Mouse (Mus musculus) C2C12 (cell line): Measurements from ENCODE around the gene Ago3. TPM values are rescaled to one million over a fixed set of nuclear protein-coding genes. Genes with fewer than 3 reads are reported as not detected.

Experiments used
- H3K27me3 ChIP-seq: one replicate; pipeline ENCODE4 v1.6.1; 2011; ENCODE audit not compliant: control insufficient read depth, insufficient read depth, insufficient read length
- H3K36me3 ChIP-seq: one replicate; pipeline ENCODE4 v1.6.1; 2011; ENCODE audit not compliant: control insufficient read depth, insufficient read depth
- H3K4me3 ChIP-seq: one replicate; pipeline ENCODE4 v1.5.1; 2011; ENCODE audit warnings: mild to moderate bottlenecking, control low read depth; ENCODE audit not compliant: poor library complexity, insufficient read depth, severe bottlenecking
- H3K79me2 ChIP-seq: one replicate; pipeline ENCODE4 v1.6.1; 2011; ENCODE audit not compliant: control insufficient read depth, insufficient read depth
- H3K79me3 ChIP-seq: one replicate; pipeline ENCODE4 v1.6.1; 2011; ENCODE audit warnings: low read depth, control low read depth
- H3ac ChIP-seq: one replicate; pipeline ENCODE3; 2011; ENCODE audit warnings: low read depth; ENCODE audit not compliant: control insufficient read depth, insufficient read length
- CEBPB ChIP-seq: IDR thresholded peaks from one replicate; pipeline ENCODE4 v1.6.1; 2011; ENCODE audit warnings: low read depth, mild to moderate bottlenecking, control low read depth, moderate library complexity
- CTCF ChIP-seq: IDR thresholded peaks from one replicate; pipeline ENCODE4 v1.5.1; 2011; ENCODE audit not compliant: control insufficient read depth, insufficient read depth, insufficient read length
- FOSL1 ChIP-seq: IDR thresholded peaks from one replicate; pipeline ENCODE4 v1.8.0; 2011; ENCODE audit warnings: mild to moderate bottlenecking, low read length; ENCODE audit not compliant: poor library complexity, insufficient read depth, severe bottlenecking
- MAX ChIP-seq: IDR thresholded peaks from one replicate; pipeline ENCODE4 v1.6.1; 2011; ENCODE audit warnings: mild to moderate bottlenecking, control low read depth
- MYOD1 ChIP-seq: IDR thresholded peaks from one replicate; pipeline ENCODE4 v1.6.1; 2011; ENCODE audit warnings: low read depth; ENCODE audit not compliant: control insufficient read depth, insufficient read length
- MYOG ChIP-seq: IDR thresholded peaks from one replicate; pipeline ENCODE4 v1.6.1; 2011; ENCODE audit not compliant: control insufficient read depth, insufficient read length; ENCODE audit errors: extremely low read depth
- USF1 ChIP-seq: IDR thresholded peaks from one replicate; pipeline ENCODE4 v1.6.1; 2011; ENCODE audit warnings: low read depth, mild to moderate bottlenecking, control low read depth, moderate library complexity
- polyA plus RNA-seq: library from polyadenylated mRNA; unstranded; fragments of >200 nt; fragmentation: generic; extraction: Trizol; gene quantifications from one replicate; pipeline ENCODE4 v1.2.1, GENCODE M21; 2012; ENCODE audit warnings: missing spikeins

Gene Ago3
- polyA plus RNA-seq, 1 experiment, result 5.2 TPM

- H3K79me2 ChIP-seq, result peaks cover 23% of the 10 kb centered on the region
- H3K27me3 ChIP-seq, result no peaks in the 10 kb centered on the region
- H3K36me3 ChIP-seq, result peaks cover 29% of the 10 kb centered on the region
- peaks cover 5% of the 10 kb centered on the region for H3K79me3 ChIP-seq
- H3ac ChIP-seq, result no peak overlapping the region
- H3K4me3 ChIP-seq, result no peak overlapping the region
- no peak for TF ChIP-seq USF1
- no peak for TF ChIP-seq CEBPB
- no peak for TF ChIP-seq MYOG
- TF ChIP-seq FOSL1, result no peak
- no peak for TF ChIP-seq MYOD1
- TF ChIP-seq MAX, result no peak
- no peak for TF ChIP-seq CTCF
These were observed 113.4 kb downstream of the Ago3 start for GRCm38 (mm10) chr4:126315931-126316330.

DNA sequence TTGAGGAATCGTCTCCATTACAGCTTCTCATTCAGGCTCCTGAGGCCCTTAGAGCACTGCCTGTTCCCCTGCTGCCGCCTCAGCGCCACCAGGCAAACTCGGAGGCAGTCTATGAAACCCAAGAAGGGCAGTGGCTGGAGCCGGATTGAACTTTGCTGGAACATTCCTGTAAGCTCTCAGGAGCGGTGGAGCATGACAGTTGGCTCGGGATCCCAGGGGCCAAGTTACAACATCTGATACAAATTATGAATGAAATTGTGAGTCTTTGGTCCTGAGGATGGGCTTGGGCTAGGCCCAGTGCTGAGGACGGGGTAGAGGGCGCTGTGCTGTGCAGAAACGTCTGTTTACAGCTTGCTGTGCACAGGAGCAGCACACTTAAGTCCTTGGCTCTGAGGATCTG, 115.0 kb downstream of the Ago3 start:
- Histone ChIP-seq H3ac (no peak overlapping the region), H3K27me3 (no peaks in the 10 kb centered on the region), H3K79me2 (peaks cover 7% of the 10 kb centered on the region), H3K36me3 (peaks cover 29% of the 10 kb centered on the region), H3K79me3 (no peaks in the 10 kb centered on the region), H3K4me3 (no peak overlapping the region)
- TF ChIP-seq CTCF (no peak), USF1 (no peak), FOSL1 (no peak), MYOG (no peak), MYOD1 (no peak), CEBPB (no peak), MAX (no peak)

DNA sequence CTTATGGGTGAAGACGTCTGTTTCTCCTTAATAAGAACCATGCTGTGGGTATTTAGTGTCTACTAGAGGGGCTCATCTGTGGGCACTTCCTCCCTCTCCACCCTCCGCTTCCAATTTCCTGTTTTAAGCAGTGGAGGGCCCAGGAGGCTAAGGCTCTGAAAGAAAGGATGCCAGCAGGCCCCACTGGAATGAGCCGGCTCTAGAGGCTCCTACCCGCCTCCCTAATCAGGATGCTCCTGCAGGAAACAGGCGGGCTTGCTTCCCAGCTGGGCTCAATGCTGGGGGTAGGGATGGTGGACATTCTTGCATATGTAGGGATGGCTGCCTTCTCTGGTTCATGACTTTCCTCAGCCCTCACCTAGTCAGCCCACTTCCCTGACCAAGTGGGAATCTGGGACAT, 116.2 kb downstream of the Ago3 start:
- TF ChIP-seq FOSL1 (no peak), MYOG (no peak), CTCF (no peak), CEBPB (no peak), MYOD1 (no peak), USF1 (no peak), MAX (no peak)

GRCm38 (mm10) chr4:126311566-126312200, 117.7 kb downstream of the Ago3 start:
- Histone ChIP-seq H3K27me3 (no peaks in the 10 kb centered on the region), H3ac (no peak overlapping the region), H3K36me3 (peaks cover 15% of the 10 kb centered on the region), H3K79me3 (no peaks in the 10 kb centered on the region), H3K79me2 (no peaks in the 10 kb centered on the region), H3K4me3 (no peak overlapping the region)
- TF ChIP-seq MAX, result no peak
- no peak for TF ChIP-seq MYOD1
- no peak for TF ChIP-seq CEBPB
- TF ChIP-seq FOSL1, result no peak
- TF ChIP-seq CTCF, result no peak
- TF ChIP-seq USF1, result no peak
- TF ChIP-seq MYOG, result no peak

More for the DNA sequence above, 116.2 kb downstream of the Ago3 start:
- Histone ChIP-seq H3K27me3 (no peaks in the 10 kb centered on the region), H3K4me3 (no peak overlapping the region), H3ac (no peak overlapping the region), H3K79me2 (no peaks in the 10 kb centered on the region), H3K79me3 (no peaks in the 10 kb centered on the region), H3K36me3 (peaks cover 25% of the 10 kb centered on the region)

DNA sequence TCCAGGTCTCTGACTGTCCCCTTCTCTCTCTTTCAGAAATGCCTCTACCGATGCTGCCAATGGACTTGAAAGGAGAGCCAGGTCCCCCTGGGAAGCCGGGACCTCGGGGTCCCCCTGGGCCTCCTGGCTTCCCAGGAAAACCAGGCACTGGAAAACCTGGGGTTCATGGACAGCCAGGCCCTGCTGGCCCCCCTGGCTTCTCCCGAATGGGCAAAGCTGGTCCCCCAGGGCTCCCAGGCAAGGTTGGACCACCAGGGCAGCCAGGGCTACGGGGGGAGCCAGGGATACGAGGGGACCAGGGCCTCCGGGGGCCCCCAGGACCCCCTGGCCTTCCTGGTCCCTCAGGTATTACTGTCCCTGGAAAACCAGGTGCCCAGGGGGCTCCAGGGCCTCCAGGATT, 119.0 kb downstream of the Ago3 start:
- Histone ChIP-seq H3K79me3 (no peaks in the 10 kb centered on the region), H3K27me3 (no peaks in the 10 kb centered on the region), H3K36me3 (peaks cover 2% of the 10 kb centered on the region), H3ac (no peak overlapping the region), H3K79me2 (no peaks in the 10 kb centered on the region), H3K4me3 (no peak overlapping the region)
- TF ChIP-seq USF1 (no peak), CTCF (no peak), FOSL1 (no peak), CEBPB (no peak), MYOD1 (no peak), MAX (no peak), MYOG (no peak)

- Histone ChIP-seq H3ac (no peak overlapping the region), H3K4me3 (no peak overlapping the region), H3K27me3 (no peaks in the 10 kb centered on the region), H3K79me3 (no peaks in the 10 kb centered on the region), H3K36me3 (no peaks in the 10 kb centered on the region), H3K79me2 (no peaks in the 10 kb centered on the region)
- TF ChIP-seq CTCF (peak; percentile 76), USF1 (no peak)
These were observed 119.4 kb downstream of the Ago3 start for GRCm38 (mm10) chr4:126309922-126310309.
